Mouse (Mus musculus): ENCODE results near the gene Cyp2s1. TPM values are rescaled to one million over a fixed set of nuclear protein-coding genes. Genes with fewer than 3 reads are reported as not detected.

Gene Cyp2s1
- total and polyA plus RNA-seq, 2 experiments = 0.28 to 0.37 TPM

GRCm38 (mm10) chr7:25840908-25841307 is 24.2 kb upstream of the Cyp2s1 start:
- no peak overlapping the region for H3K9ac ChIP-seq (ENCODE audit: low read depth, low read length)
- H3K36me3 ChIP-seq (ENCODE audit: control insufficient read depth, insufficient read depth, low read length) = no peaks in the 10 kb centered on the region
- H3K79me2 ChIP-seq (ENCODE audit: control insufficient read depth, insufficient read depth, low read length) = no peaks in the 10 kb centered on the region
- no peak overlapping the region for H3K27ac ChIP-seq (replicated peaks; ENCODE audit: insufficient read depth, low read depth, low read length)
- H3K4me1 ChIP-seq (ENCODE audit: control insufficient read depth, insufficient read depth, low read length) = 0 out of 2 replicates have a peak, but pooled peaks cover 5% of the 10 kb centered on the region
- WGBS = 67% methylated on average over 4 of the region's 4 CpGs
- no peak for DNase-seq (ENCODE audit: extremely low read depth, low read depth, low spot score)
- H3K27me3 ChIP-seq (ENCODE audit: control insufficient read depth, insufficient read depth, low read length) = no peaks in the 10 kb centered on the region
- TF ChIP-seq CTCF (IDR thresholded peaks at IDR 0.05; ENCODE audit: low read depth, low read length) (no peak), POLR2A (IDR thresholded peaks at IDR 0.05; ENCODE audit: extremely low read depth, insufficient read depth, low read length) (no peak)
- no peak overlapping the region for H3K4me3 ChIP-seq (ENCODE audit: insufficient read depth, low read depth, low read length)

- H3K36me3 ChIP-seq (ENCODE audit: control insufficient read depth, insufficient read depth, low read length) = no peaks in the 10 kb centered on the region
- no peak overlapping the region for H3K4me3 ChIP-seq (ENCODE audit: insufficient read depth, low read depth, low read length)
- H3K4me1 ChIP-seq (ENCODE audit: control insufficient read depth, insufficient read depth, low read length) = 0 out of 2 replicates have a peak, but pooled peaks cover 3% of the 10 kb centered on the region
- H3K79me2 ChIP-seq (ENCODE audit: control insufficient read depth, insufficient read depth, low read length) = no peaks in the 10 kb centered on the region
- H3K27ac ChIP-seq (replicated peaks; ENCODE audit: insufficient read depth, low read depth, low read length) = peak overlapping the region; percentile 26
- peak; percentile 41 for DNase-seq (ENCODE audit: extremely low read depth, low read depth, low spot score)
- H3K27me3 ChIP-seq (ENCODE audit: control insufficient read depth, insufficient read depth, low read length) = no peaks in the 10 kb centered on the region
- 58% methylated on average over 10 of the region's 10 CpGs for WGBS
- TF ChIP-seq POLR2A (IDR thresholded peaks at IDR 0.05; ENCODE audit: extremely low read depth, insufficient read depth, low read length) = no peak
- no peak for TF ChIP-seq CTCF (IDR thresholded peaks at IDR 0.05; ENCODE audit: low read depth, low read length)
- H3K9ac ChIP-seq (ENCODE audit: low read depth, low read length) = no peak overlapping the region
Measured at GRCm38 (mm10) chr7:25835188-25835891, 18.6 kb upstream of the Cyp2s1 start.

- peaks cover 2% of the 10 kb centered on the region; the same call in 1 of the 2 replicates for H3K4me1 ChIP-seq (ENCODE audit: control insufficient read depth, insufficient read depth, low read length)
- no peak for TF ChIP-seq POLR2A (IDR thresholded peaks at IDR 0.05; ENCODE audit: extremely low read depth, insufficient read depth, low read length)
- TF ChIP-seq CTCF (IDR thresholded peaks at IDR 0.05; ENCODE audit: low read depth, low read length) = no peak
- no peak overlapping the region for H3K4me3 ChIP-seq (ENCODE audit: insufficient read depth, low read depth, low read length)
- no peak overlapping the region for H3K9ac ChIP-seq (ENCODE audit: low read depth, low read length)
- peak; percentile 65 for DNase-seq (ENCODE audit: extremely low read depth, low read depth, low spot score)
- no peaks in the 10 kb centered on the region for H3K79me2 ChIP-seq (ENCODE audit: control insufficient read depth, insufficient read depth, low read length)
- 44% methylated on average over 10 of the region's 10 CpGs for WGBS
- no peaks in the 10 kb centered on the region for H3K36me3 ChIP-seq (ENCODE audit: control insufficient read depth, insufficient read depth, low read length)
- H3K27me3 ChIP-seq (ENCODE audit: control insufficient read depth, insufficient read depth, low read length) = no peaks in the 10 kb centered on the region
- H3K27ac ChIP-seq (replicated peaks; ENCODE audit: insufficient read depth, low read depth, low read length) = no peak overlapping the region
Measured at GRCm38 (mm10) chr7:25831557-25832530, 15.1 kb upstream of the Cyp2s1 start.

GRCm38 (mm10) chr7:25830251-25830650 is 13.5 kb upstream of the Cyp2s1 start:
- H3K27ac ChIP-seq (replicated peaks; ENCODE audit: insufficient read depth, low read depth, low read length) = no peak overlapping the region
- no peak for DNase-seq (ENCODE audit: extremely low read depth, low read depth, low spot score)
- H3K4me1 ChIP-seq (ENCODE audit: control insufficient read depth, insufficient read depth, low read length) = peaks cover 2% of the 10 kb centered on the region; the same call in 1 of the 2 replicates
- TF ChIP-seq CTCF (IDR thresholded peaks at IDR 0.05; ENCODE audit: low read depth, low read length) = no peak
- no peak for TF ChIP-seq POLR2A (IDR thresholded peaks at IDR 0.05; ENCODE audit: extremely low read depth, insufficient read depth, low read length)
- H3K27me3 ChIP-seq (ENCODE audit: control insufficient read depth, insufficient read depth, low read length) = no peaks in the 10 kb centered on the region
- 79% methylated on average over 2 of the region's 2 CpGs for WGBS
- no peaks in the 10 kb centered on the region for H3K79me2 ChIP-seq (ENCODE audit: control insufficient read depth, insufficient read depth, low read length)
- H3K36me3 ChIP-seq (ENCODE audit: control insufficient read depth, insufficient read depth, low read length) = no peaks in the 10 kb centered on the region
- H3K9ac ChIP-seq (ENCODE audit: low read depth, low read length) = no peak overlapping the region
- H3K4me3 ChIP-seq (ENCODE audit: insufficient read depth, low read depth, low read length) = no peak overlapping the region

GRCm38 (mm10) chr7:25827199-25827598 is 10.5 kb upstream of the Cyp2s1 start:
- H3K27ac ChIP-seq (replicated peaks; ENCODE audit: insufficient read depth, low read depth, low read length) = no peak overlapping the region
- no peak overlapping the region for H3K4me3 ChIP-seq (ENCODE audit: insufficient read depth, low read depth, low read length)
- peaks cover 2% of the 10 kb centered on the region; the same call in 1 of the 2 replicates for H3K4me1 ChIP-seq (ENCODE audit: control insufficient read depth, insufficient read depth, low read length)
- no peak overlapping the region for H3K9ac ChIP-seq (ENCODE audit: low read depth, low read length)
- peak; percentile 88 for DNase-seq (ENCODE audit: extremely low read depth, low read depth, low spot score)
- 13% methylated on average over 3 of the region's 3 CpGs for WGBS
- no peaks in the 10 kb centered on the region for H3K79me2 ChIP-seq (ENCODE audit: control insufficient read depth, insufficient read depth, low read length)
- TF ChIP-seq POLR2A (IDR thresholded peaks at IDR 0.05; ENCODE audit: extremely low read depth, insufficient read depth, low read length) = no peak
- TF ChIP-seq CTCF (IDR thresholded peaks at IDR 0.05; ENCODE audit: low read depth, low read length) = no peak
- no peaks in the 10 kb centered on the region for H3K27me3 ChIP-seq (ENCODE audit: control insufficient read depth, insufficient read depth, low read length)
- H3K36me3 ChIP-seq (ENCODE audit: control insufficient read depth, insufficient read depth, low read length) = no peaks in the 10 kb centered on the region
